Mouse (Mus musculus) thymus, adult 2 months (tissue): ENCODE data around the gene Aire. TPM values are rescaled to one million over a fixed set of nuclear protein-coding genes. Genes with fewer than 3 reads are reported as not detected.

ENCODE experiments used
- DNase-seq: peaks from one replicate; pipeline ENCODE4 v3.0.0; 2021
- H3K27ac ChIP-seq: fragments of 200-500 bp; 2 replicates; pipeline ENCODE4 v1.5.1; 2012; ENCODE audit warnings: low read length, control low read depth; ENCODE audit not compliant: control insufficient read depth, insufficient read depth
- H3K27me3 ChIP-seq: fragments of 200-500 bp; 2 replicates; pipeline ENCODE4 v1.6.1; 2012; ENCODE audit warnings: mild to moderate bottlenecking, low read length, moderate library complexity, mixed read lengths; ENCODE audit not compliant: control insufficient read depth, insufficient read depth
- H3K36me3 ChIP-seq: fragments of 200-500 bp; 2 replicates; pipeline ENCODE4 v1.6.1; 2012; ENCODE audit warnings: mild to moderate bottlenecking, low read length, moderate library complexity; ENCODE audit not compliant: control insufficient read depth, insufficient read depth
- H3K4me1 ChIP-seq: fragments of 200-500 bp; replicated peaks from 2 replicates; pipeline ENCODE4 v1.6.1; 2012; ENCODE audit warnings: low read length; ENCODE audit not compliant: control insufficient read depth, insufficient read depth
- H3K4me3 ChIP-seq: fragments of 200-500 bp; 2 replicates; pipeline ENCODE4 v1.5.1; 2012; ENCODE audit warnings: mild to moderate bottlenecking, low read length, control low read depth, moderate library complexity; ENCODE audit not compliant: control insufficient read depth, insufficient read depth
- CTCF ChIP-seq: fragments of 200-500 bp; IDR thresholded peaks from 2 replicates; pipeline ENCODE4 v1.5.1; 2012; ENCODE audit warnings: mild to moderate bottlenecking, control low read depth, low read length, moderate library complexity, borderline replicate concordance; ENCODE audit not compliant: control insufficient read depth, poor library complexity, insufficient read depth; ENCODE audit errors: extremely low read depth
- POLR2A ChIP-seq: fragments of 200-500 bp; IDR thresholded peaks from 2 replicates; pipeline ENCODE4 v1.6.1; 2012; ENCODE audit warnings: mild to moderate bottlenecking, low read length, control low read depth, moderate library complexity; ENCODE audit not compliant: control insufficient read depth, poor library complexity, insufficient read depth; ENCODE audit errors: extremely low read depth
- WGBS: fragments of 180-500 bp; shearing (Covaris S2); methylation state at CpG from one replicate; pipeline ENCODE4 v1.1.7; 2018; 5-methylcytosine and 5-hydroxymethylcytosine counted together
- polyA plus RNA-seq: library from polyadenylated mRNA; depleted of rRNA; stranded (reverse); fragments of >200 nt; gene quantifications from 2 replicates; pipeline ENCODE4 v1.2.3, GENCODE M21; 2012; rRNA removed

The Aire gene
- polyA plus RNA-seq, 1 experiment: 93.7 TPM

DNA sequence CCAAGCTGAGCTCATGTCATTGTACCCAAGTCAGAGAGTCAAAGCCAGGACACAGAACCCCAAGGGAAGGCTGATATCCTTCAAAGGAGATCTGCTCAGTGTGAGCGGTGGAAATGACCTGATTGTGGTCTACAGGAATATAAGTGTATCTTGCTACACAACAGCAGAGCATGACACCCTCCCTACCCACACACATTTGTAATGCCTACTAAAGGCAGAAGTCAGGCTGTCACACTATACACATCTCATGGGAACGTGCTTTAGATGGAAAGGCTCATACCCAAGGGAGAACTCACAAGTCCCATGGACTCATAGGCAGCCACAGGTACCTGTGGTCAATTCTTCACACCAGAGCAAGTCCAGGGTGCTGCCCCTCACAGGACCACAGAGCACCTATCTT lies 41.1 kb downstream of the Aire start:
- Histone ChIP-seq H3K36me3 (peaks cover 6% of the 10 kb centered on the region), H3K27me3 (no peaks in the 10 kb centered on the region), H3K4me1 (no peaks in the 10 kb centered on the region), H3K4me3 (no peak overlapping the region), H3K27ac (no peak overlapping the region)
- WGBS: 96% methylated on average over 2 of the region's 2 CpGs
- DNase-seq: no peak
- TF ChIP-seq CTCF (no peak), POLR2A (no peak)

- WGBS: 97% methylated on average over 11 of the region's 11 CpGs
- H3K27ac ChIP-seq: no peak overlapping the region
- no peaks in the 10 kb centered on the region for H3K27me3 ChIP-seq
- TF ChIP-seq POLR2A: no peak
- TF ChIP-seq CTCF: no peak
- peaks cover 6% of the 10 kb centered on the region for H3K36me3 ChIP-seq
- H3K4me1 ChIP-seq: no peaks in the 10 kb centered on the region
- DNase-seq: no peak
- no peak overlapping the region for H3K4me3 ChIP-seq
Observed at GRCm38 (mm10) chr10:78001796-78002195, 41.6 kb downstream of the Aire start.

- 97% methylated on average over 5 of the region's 5 CpGs for WGBS
- Histone ChIP-seq H3K36me3 (peaks cover 10% of the 10 kb centered on the region), H3K27me3 (no peaks in the 10 kb centered on the region), H3K4me3 (no peak overlapping the region), H3K27ac (no peak overlapping the region), H3K4me1 (no peaks in the 10 kb centered on the region)
- TF ChIP-seq POLR2A (no peak), CTCF (no peak)
- DNase-seq: no peak
Observed at GRCm38 (mm10) chr10:78000200-78000599, 43.2 kb downstream of the Aire start.

DNA sequence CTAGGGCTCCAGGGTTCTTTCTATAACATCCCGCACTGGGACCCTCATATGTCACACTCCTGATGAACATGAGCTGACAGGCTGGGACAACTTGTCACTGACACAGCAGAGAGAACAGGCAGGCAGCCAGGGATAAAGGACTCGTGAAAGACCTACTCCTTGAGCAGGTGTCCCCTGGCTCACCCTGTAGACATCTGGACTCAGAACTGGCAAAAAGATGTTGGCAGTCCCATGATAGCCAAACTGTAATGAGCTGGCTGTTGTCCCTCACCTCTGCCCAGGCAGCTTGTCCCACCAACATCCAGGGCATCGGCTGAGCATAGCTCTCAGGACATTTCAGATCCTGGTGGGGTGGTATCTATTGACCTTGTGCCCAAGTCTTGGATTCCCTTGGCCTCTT lies 47.8 kb downstream of the Aire start:
- no peak for DNase-seq
- 91% methylated on average over 3 of the region's 3 CpGs for WGBS
- peaks cover 10% of the 10 kb centered on the region for H3K36me3 ChIP-seq
- no peaks in the 10 kb centered on the region for H3K4me1 ChIP-seq
- no peak overlapping the region for H3K27ac ChIP-seq
- TF ChIP-seq CTCF: no peak
- H3K27me3 ChIP-seq: no peaks in the 10 kb centered on the region
- no peak overlapping the region for H3K4me3 ChIP-seq

- WGBS: 94% methylated on average over 5 of the region's 5 CpGs
- Histone ChIP-seq H3K27ac (no peak overlapping the region), H3K4me3 (no peak overlapping the region), H3K27me3 (no peaks in the 10 kb centered on the region), H3K36me3 (peaks cover 4% of the 10 kb centered on the region; the same call in 1 of the 2 replicates), H3K4me1 (peaks cover 2% of the 10 kb centered on the region; the same call in 1 of the 2 replicates)
- DNase-seq: no peak
- no peak for TF ChIP-seq CTCF
- TF ChIP-seq POLR2A: no peak
Observed at GRCm38 (mm10) chr10:77985775-77986174, 57.6 kb downstream of the Aire start.

DNA sequence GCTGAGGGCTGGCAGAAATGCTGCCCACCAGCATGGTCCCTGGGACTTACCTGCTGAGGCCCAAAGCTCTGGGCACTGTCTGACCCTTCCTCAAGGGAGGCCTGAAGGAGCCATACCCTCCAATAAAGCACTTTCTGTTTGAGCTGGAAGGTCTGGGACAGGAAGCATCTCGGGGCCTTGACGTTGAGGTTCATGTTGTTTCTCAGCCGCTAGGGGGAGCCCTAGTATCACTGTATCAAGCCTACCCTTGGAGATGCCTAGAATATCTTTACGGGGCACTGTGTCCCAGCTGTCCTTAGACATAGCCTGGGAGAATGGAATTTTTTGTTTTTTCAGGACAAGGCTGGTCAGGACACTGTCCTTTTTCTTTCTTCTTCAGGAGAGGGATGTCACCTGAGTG lies 58.8 kb downstream of the Aire start:
- H3K27ac ChIP-seq: no peak overlapping the region
- H3K4me3 ChIP-seq: no peak overlapping the region
- WGBS: 3% methylated on average over 4 of the region's 4 CpGs

More for the DNA sequence above, 58.8 kb downstream of the Aire start:
- Histone ChIP-seq H3K36me3 (no peaks in the 10 kb centered on the region; the same call in 1 of the 2 replicates), H3K4me1 (peaks cover 2% of the 10 kb centered on the region; the same call in 1 of the 2 replicates), H3K27me3 (no peaks in the 10 kb centered on the region)
- no peak for TF ChIP-seq POLR2A
- 0 out of 2 replicates have a peak, but pooled peaks have one; percentile 38 for TF ChIP-seq CTCF
- peak; percentile 73 for DNase-seq

Other genes with a start within 250 kb of the Aire start
- not detected in 2 replicates for gene Gm9639, start 248.5 kb downstream of the Aire start, polyA plus RNA-seq
- not detected in 2 replicates for gene Gm19668, start 244.5 kb downstream of the Aire start, polyA plus RNA-seq
- gene Gm9507, start 231.8 kb downstream of the Aire start, polyA plus RNA-seq: not detected in 2 replicates
- gene Gm2696, start 228.9 kb downstream of the Aire start, polyA plus RNA-seq: not detected in 2 replicates
- not detected in 2 replicates for gene Krtap10-4, start 216.5 kb downstream of the Aire start, polyA plus RNA-seq
- 0.12 TPM in 1 of 2 replicates, not detected in the other for gene Krtap10-10, start 207.7 kb downstream of the Aire start, polyA plus RNA-seq
- 0.36 TPM in 1 of 2 replicates, not detected in the other for gene Gm36176, start 196.8 kb downstream of the Aire start, polyA plus RNA-seq
- gene Gm10318, start 190.8 kb downstream of the Aire start, polyA plus RNA-seq: not detected in 2 replicates
- gene Gm3285, start 181.6 kb downstream of the Aire start, polyA plus RNA-seq: 0.24 and 0.27 TPM in 2 replicates
- 1.1 and 1.9 TPM in 2 replicates for gene Lrrc3, start 141.1 kb downstream of the Aire start, polyA plus RNA-seq
- 16.4 and 21.0 TPM in 2 replicates for gene Trpm2, start 73.0 kb downstream of the Aire start, polyA plus RNA-seq
- gene 1810043G02Rik, start 65.1 kb downstream of the Aire start, polyA plus RNA-seq: 39.0 and 49.5 TPM in 2 replicates
- 81.2 and 93.7 TPM in 2 replicates for gene Pfkl, start 33.5 kb downstream of the Aire start, polyA plus RNA-seq
- 0.93 and 1.8 TPM in 2 replicates for gene Dnmt3l, start 1.7 kb downstream of the Aire start, polyA plus RNA-seq
- 23.1 and 26.5 TPM in 2 replicates for gene Icosl, start 25.7 kb upstream of the Aire start, polyA plus RNA-seq
- 148 and 156 TPM in 2 replicates for gene D10Jhu81e, start 126.2 kb upstream of the Aire start, polyA plus RNA-seq
- 16.4 and 17.1 TPM in 2 replicates for gene Pwp2, start 141.5 kb upstream of the Aire start, polyA plus RNA-seq
- gene Trappc10, start 201.0 kb upstream of the Aire start, polyA plus RNA-seq: 96.0 and 105 TPM in 2 replicates